Mouse (Mus musculus) embryo, embryonic 9.5 days (tissue): ENCODE results near the gene Ddit4l.
"Not testable (repeated sequence)": the region's sequence is repeated elsewhere in the genome, so short reads cannot be mapped to it uniquely, and the experiment has no call there.

Source experiments
- DNase-seq: peaks from one replicate; pipeline ENCODE4 v3.0.0-alpha.2; 2017; ENCODE audit errors: extremely low spot score

Ddit4l gene

DNA sequence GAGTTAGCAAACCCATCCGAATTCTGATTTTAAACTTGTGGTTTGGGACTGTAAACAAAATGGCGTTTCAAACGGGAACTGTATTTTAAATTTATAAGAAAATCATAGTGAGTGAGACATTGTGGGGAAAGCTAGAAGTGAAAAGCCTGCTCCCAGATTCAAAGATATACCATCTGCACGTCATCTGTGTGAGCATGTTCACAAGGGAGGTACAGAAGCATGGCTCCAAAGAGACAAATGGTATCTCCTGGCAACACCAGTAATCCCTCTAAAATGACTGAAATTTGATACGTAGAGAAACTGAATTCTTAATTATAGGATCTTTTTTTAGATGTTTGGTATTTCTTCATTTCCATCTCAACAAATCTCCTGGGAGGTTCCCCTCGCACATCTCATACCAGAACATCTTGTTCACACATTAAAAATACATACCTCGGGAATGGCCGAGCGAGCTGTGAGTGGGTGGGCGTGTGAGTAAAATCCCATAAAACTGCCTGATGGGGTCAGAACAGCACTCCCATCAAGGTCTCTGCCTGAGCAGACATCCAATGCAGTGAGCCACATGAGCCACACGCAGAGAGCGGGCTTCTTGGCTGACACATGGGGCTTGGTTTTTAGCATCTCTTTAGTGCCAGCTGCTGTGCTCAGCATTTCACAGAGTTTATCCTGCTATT lies 26.2 kb downstream of the Ddit4l start:
- no peak for DNase-seq

- DNase-seq: no peak
Observed at GRCm38 (mm10) chr3:137649112-137649511, 27.7 kb downstream of the Ddit4l start.

- DNase-seq: no peak
Observed at GRCm38 (mm10) chr3:137652853-137653252, 31.4 kb downstream of the Ddit4l start.

DNA sequence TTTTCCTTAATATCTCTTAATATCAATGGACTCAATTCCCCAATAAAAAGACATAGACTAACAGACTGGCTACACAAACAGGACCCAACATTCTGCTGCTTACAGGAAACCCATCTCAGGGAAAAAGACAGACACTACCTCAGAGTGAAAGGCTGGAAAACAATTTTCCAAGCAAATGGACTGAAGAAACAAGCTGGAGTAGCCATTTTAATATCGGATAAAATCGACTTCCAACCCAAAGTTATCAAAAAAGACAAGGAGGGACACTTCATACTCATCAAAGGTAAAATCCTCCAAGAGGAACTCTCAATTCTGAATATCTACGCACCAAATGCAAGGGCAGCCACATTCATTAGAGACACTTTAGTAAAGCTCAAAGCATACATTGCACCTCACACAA lies 49.8 kb downstream of the Ddit4l start, which contains the start of gene Gm21962:
Gm21962 (plus strand) TSS at position 301 of the 400 bp plus-strand sequence.
- not testable (repeated sequence) for DNase-seq
